Mouse (Mus musculus): ENCODE measurements around the gene Shld1. TPM values are rescaled to one million over a fixed set of nuclear protein-coding genes. Genes with fewer than 3 reads are reported as not detected.

Gene Shld1
- polyA plus RNA-seq, 1 experiment from 2014 or later = 30.8 TPM

DNA sequence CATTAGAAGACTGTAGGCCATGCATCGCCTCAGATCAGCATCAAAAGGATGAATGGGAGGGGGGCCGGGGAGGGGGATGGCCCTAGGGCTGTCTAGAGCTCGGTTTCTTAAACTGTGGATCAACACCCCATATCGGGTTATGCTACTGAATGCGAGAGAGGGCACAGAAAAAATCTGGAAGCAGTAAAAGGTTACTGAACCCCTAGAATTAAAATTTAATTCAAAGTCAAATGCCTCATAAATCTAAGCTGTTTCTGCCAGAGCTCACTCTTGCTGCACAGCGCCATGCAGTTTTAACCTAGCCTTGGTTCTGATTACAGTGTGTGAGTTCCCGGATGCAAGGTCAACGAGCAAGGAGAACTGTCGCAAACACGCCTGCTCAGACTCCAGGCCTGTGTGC lies 34.3 kb upstream of the Shld1 start:
- H3K27ac ChIP-seq (ENCODE audit: low read depth, low read length) = no peak overlapping the region
- no peaks in the 10 kb centered on the region for H3K36me3 ChIP-seq (ENCODE audit: control insufficient read depth, insufficient read depth, low read length)
- DNase-seq (ENCODE audit: low spot score) (peak; percentile 19), ATAC-seq (no peak)
- no peaks in the 10 kb centered on the region for H3K4me1 ChIP-seq (ENCODE audit: control insufficient read depth, insufficient read depth, low read length)
- WGBS = 65% methylated on average over 10 of the region's 10 CpGs
- H3K9me3 ChIP-seq (replicated peaks; ENCODE audit: control insufficient read depth, low read length) = no peaks in the 10 kb centered on the region
- H3K4me2 ChIP-seq (ENCODE audit: low read length) = no peak overlapping the region
- no peaks in the 10 kb centered on the region for H3K27me3 ChIP-seq (replicated peaks; ENCODE audit: control insufficient read depth, insufficient read depth, low read length)
- H3K4me3 ChIP-seq (ENCODE audit: low read depth, low read length) = no peak overlapping the region
- H3K9ac ChIP-seq (ENCODE audit: low read length) = no peak overlapping the region

DNA sequence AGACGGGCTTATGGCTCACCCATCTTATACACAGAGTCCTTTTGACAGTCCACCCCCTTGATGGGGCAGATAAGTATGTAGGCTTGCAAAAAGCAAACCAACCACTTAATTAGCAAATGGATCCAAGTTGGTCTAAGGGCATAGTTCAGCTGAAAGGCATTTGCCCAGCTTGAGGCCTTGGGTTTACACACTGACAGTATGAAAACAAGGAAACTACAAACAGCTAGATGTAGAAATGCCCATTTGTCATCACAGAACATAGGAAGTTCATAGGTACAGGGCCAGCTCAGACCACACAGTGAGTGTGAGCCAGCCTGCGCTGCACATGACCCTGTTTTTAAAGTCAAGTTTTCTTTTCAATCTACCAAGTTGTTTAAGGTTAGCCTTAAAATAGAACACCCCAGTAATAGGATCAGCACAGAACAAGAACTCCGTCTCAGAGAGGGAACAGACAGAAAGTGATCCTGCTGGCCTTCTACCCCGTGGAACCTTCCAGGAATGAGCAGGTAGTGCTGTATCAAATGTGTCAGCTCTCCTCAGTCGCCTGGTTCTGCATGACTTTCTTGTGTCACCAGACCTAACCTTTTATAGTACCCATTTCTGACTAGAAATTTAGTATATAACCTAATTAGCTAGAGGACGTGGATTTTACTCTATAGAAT lies 31.8 kb upstream of the Shld1 start:
- WGBS = 78% methylated on average over 6 of the region's 6 CpGs
- DNase-seq (ENCODE audit: low spot score) (no peak), ATAC-seq (no peak)
- H3K27ac ChIP-seq (ENCODE audit: low read depth, low read length) = no peak overlapping the region
- H3K4me3 ChIP-seq (ENCODE audit: low read depth, low read length) = no peak overlapping the region
- H3K4me1 ChIP-seq (ENCODE audit: control insufficient read depth, insufficient read depth, low read length) = no peaks in the 10 kb centered on the region
- H3K9ac ChIP-seq (ENCODE audit: low read length) = no peak overlapping the region
- H3K36me3 ChIP-seq (ENCODE audit: control insufficient read depth, insufficient read depth, low read length) = no peaks in the 10 kb centered on the region
- H3K4me2 ChIP-seq (ENCODE audit: low read length) = no peak overlapping the region
- H3K9me3 ChIP-seq (replicated peaks; ENCODE audit: control insufficient read depth, low read length) = no peaks in the 10 kb centered on the region
- H3K27me3 ChIP-seq (replicated peaks; ENCODE audit: control insufficient read depth, insufficient read depth, low read length) = no peaks in the 10 kb centered on the region

DNA sequence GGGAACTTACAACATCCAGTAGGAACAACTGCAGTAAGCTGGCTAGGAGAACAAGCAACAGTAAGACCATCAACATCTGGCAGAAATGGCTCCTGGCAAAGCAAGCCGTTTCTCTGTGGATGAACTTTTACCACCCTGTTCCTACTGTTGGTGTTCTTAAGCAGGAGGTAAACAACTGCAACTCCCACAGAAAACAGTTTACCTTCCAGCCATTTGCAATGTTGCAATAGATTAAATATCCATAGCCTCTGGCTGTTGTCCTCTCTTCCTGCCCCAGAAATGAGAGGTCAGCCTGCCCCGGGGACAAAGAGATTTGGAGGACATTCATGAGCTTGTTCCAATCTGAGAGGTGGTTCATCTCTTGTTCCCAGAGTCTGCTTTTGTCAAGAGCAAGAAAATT lies 29.5 kb upstream of the Shld1 start:
- H3K4me1 ChIP-seq (ENCODE audit: control insufficient read depth, insufficient read depth, low read length) = no peaks in the 10 kb centered on the region
- no peak for DNase-seq (ENCODE audit: low spot score)

DNA sequence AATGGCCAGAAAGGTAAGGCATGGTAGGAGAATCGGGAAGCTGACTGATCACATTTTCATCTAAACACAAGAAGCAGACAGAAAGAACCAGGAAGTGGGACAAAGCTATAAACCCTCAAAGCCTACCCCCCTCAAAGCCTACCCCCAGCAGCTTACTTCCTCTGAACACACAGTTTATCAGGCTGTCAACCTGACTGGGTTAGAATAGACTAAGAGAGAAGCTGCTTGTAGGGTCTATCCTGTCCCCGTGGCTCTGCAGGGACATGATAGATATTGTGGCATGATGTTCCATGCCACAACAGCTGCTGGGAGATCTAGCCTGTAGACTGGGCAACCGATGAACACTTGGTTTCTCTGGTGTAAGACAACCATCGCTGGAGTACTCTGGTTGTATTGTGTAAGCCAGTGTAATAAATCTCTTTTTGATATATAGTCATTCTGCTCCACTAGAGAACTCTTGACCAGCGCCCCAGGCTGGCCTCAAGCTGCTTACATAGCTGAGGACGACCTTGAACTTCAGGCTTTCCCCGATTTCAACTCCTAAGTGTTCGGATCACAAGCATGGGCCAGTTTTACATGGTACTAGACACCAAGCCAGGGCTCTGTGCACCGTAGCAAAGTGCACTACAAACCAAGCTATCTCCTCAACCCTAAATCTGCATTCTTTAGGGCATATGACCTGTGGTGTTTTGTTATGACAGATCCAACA lies 28.2 kb upstream of the Shld1 start:
- Histone ChIP-seq H3K36me3 (ENCODE audit: control insufficient read depth, insufficient read depth, low read length) (no peaks in the 10 kb centered on the region), H3K4me3 (ENCODE audit: low read depth, low read length) (no peak overlapping the region), H3K27ac (ENCODE audit: low read depth, low read length) (no peak overlapping the region), H3K9me3 (replicated peaks; ENCODE audit: control insufficient read depth, low read length) (no peaks in the 10 kb centered on the region), H3K4me2 (ENCODE audit: low read length) (no peak overlapping the region), H3K27me3 (replicated peaks; ENCODE audit: control insufficient read depth, insufficient read depth, low read length) (no peaks in the 10 kb centered on the region), H3K4me1 (ENCODE audit: control insufficient read depth, insufficient read depth, low read length) (no peaks in the 10 kb centered on the region), H3K9ac (ENCODE audit: low read length) (no peak overlapping the region)
- 88% methylated on average over 9 of the region's 9 CpGs for WGBS
- DNase-seq (ENCODE audit: low spot score) = no peak
- ATAC-seq = no peak

More for the DNA sequence above, 29.5 kb upstream of the Shld1 start:
- Histone ChIP-seq H3K9me3 (replicated peaks; ENCODE audit: control insufficient read depth, low read length) (no peaks in the 10 kb centered on the region), H3K9ac (ENCODE audit: low read length) (no peak overlapping the region), H3K4me2 (ENCODE audit: low read length) (no peak overlapping the region), H3K27me3 (replicated peaks; ENCODE audit: control insufficient read depth, insufficient read depth, low read length) (no peaks in the 10 kb centered on the region), H3K36me3 (ENCODE audit: control insufficient read depth, insufficient read depth, low read length) (no peaks in the 10 kb centered on the region), H3K4me3 (ENCODE audit: low read depth, low read length) (no peak overlapping the region), H3K27ac (ENCODE audit: low read depth, low read length) (no peak overlapping the region)
- ATAC-seq = no peak
- WGBS = 81% methylated on average over 2 of the region's 2 CpGs

DNA sequence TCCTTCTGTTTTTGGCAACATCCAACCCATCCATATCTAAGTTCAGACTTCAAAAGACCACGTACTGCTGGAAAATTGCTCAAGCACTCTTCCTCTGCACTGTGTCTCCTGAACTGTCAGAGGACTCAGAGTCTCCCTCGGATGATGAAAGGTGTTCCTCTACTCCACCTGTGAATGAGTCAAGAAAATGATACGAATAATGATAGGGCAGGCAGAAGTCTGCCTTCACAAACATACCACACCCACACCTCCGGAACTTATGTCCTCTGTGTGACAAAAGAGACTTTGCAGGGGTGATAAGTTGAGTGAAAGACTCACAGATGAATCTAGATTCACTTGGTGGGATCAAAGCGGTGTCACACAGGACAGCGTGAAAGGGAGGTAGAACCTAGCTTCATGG lies 17.6 kb upstream of the Shld1 start:
- Histone ChIP-seq H3K9me3 (replicated peaks; ENCODE audit: control insufficient read depth, low read length) (no peaks in the 10 kb centered on the region), H3K4me1 (ENCODE audit: control insufficient read depth, insufficient read depth, low read length) (no peaks in the 10 kb centered on the region), H3K27me3 (replicated peaks; ENCODE audit: control insufficient read depth, insufficient read depth, low read length) (no peaks in the 10 kb centered on the region), H3K4me3 (ENCODE audit: low read depth, low read length) (no peak overlapping the region), H3K9ac (ENCODE audit: low read length) (no peak overlapping the region), H3K4me2 (ENCODE audit: low read length) (no peak overlapping the region), H3K36me3 (ENCODE audit: control insufficient read depth, insufficient read depth, low read length) (no peaks in the 10 kb centered on the region), H3K27ac (ENCODE audit: low read depth, low read length) (no peak overlapping the region)
- ATAC-seq (no peak), DNase-seq (ENCODE audit: low spot score) (no peak)
- WGBS = 90% methylated on average over 6 of the region's 6 CpGs

DNA sequence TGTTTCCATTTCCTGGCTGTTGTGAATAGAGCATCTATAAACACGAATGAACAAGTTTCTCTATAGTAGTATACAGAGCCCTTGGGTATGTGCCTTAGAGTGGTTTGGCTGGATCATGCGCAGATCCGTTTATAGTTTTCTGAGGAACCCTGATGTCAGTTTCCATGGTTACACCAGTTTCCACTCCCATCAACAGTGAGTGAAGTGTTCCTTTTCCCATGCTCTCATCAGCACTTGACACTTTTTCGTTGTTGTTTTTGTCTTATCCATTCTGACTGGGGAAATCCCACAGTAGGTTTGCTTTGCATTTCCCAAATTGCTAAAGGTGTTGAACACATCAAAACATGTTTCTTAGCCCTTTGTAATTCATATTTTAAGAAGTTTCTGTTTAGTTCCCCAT lies 16.4 kb upstream of the Shld1 start:
- 74% methylated on average over 4 of the region's 4 CpGs for WGBS
- H3K4me2 ChIP-seq (ENCODE audit: low read length) = no peak overlapping the region
- no peak for ATAC-seq
- no peak overlapping the region for H3K4me3 ChIP-seq (ENCODE audit: low read depth, low read length)
- H3K27ac ChIP-seq (ENCODE audit: low read depth, low read length) = no peak overlapping the region
- no peaks in the 10 kb centered on the region for H3K4me1 ChIP-seq (ENCODE audit: control insufficient read depth, insufficient read depth, low read length)
- H3K9me3 ChIP-seq (replicated peaks; ENCODE audit: control insufficient read depth, low read length) = no peaks in the 10 kb centered on the region
- no peaks in the 10 kb centered on the region for H3K36me3 ChIP-seq (ENCODE audit: control insufficient read depth, insufficient read depth, low read length)
- H3K9ac ChIP-seq (ENCODE audit: low read length) = no peak overlapping the region
- no peak for DNase-seq (ENCODE audit: low spot score)
- no peaks in the 10 kb centered on the region for H3K27me3 ChIP-seq (replicated peaks; ENCODE audit: control insufficient read depth, insufficient read depth, low read length)

DNA sequence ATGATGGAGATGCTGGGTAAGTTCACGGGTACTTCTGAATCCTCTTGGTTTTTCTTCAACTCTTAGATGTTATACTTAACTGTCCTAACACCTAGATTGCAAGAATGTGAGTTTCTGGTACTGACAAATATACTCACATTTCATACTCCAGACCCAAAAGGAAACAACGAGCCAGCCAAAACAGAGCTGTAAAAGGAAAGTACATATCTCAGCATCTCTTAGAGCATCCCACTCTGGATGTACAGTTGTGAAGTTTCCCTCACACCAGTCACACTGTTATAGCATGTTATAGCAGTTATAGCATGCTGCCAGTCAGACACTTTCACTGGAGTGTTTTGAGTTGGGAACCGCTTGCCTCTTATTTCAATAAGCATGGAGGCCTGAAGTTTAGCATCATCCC lies 14.6 kb upstream of the Shld1 start:
- H3K4me3 ChIP-seq (ENCODE audit: low read depth, low read length) = no peak overlapping the region
- no peaks in the 10 kb centered on the region for H3K9me3 ChIP-seq (replicated peaks; ENCODE audit: control insufficient read depth, low read length)
- H3K36me3 ChIP-seq (ENCODE audit: control insufficient read depth, insufficient read depth, low read length) = no peaks in the 10 kb centered on the region
- DNase-seq (ENCODE audit: low spot score) (no peak), ATAC-seq (no peak)
- 90% methylated on average over 3 of the region's 3 CpGs for WGBS
- no peaks in the 10 kb centered on the region for H3K4me1 ChIP-seq (ENCODE audit: control insufficient read depth, insufficient read depth, low read length)
- H3K27ac ChIP-seq (ENCODE audit: low read depth, low read length) = no peak overlapping the region
- H3K4me2 ChIP-seq (ENCODE audit: low read length) = no peak overlapping the region
- H3K27me3 ChIP-seq (replicated peaks; ENCODE audit: control insufficient read depth, insufficient read depth, low read length) = no peaks in the 10 kb centered on the region
- H3K9ac ChIP-seq (ENCODE audit: low read length) = no peak overlapping the region

DNA sequence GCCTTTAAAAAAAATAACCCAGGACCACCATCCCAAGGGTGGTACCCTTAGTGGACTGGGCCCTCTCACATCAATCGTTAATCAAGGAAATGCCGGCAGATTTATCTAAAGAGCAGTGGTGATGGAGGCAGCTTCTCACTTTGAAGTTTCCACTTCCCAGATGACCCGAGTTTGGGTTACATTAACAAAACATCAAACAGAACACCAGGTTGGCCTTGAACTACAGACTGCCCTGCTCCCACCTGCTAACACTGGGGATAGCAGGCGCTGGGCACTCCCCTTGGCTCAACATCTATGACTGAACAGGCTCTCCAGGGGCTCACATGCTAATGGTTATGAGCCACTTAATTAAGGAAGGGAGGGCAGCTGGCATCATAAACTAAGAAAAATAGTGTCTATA lies 10.6 kb upstream of the Shld1 start:
- Histone ChIP-seq H3K4me1 (ENCODE audit: control insufficient read depth, insufficient read depth, low read length) (no peaks in the 10 kb centered on the region), H3K27me3 (replicated peaks; ENCODE audit: control insufficient read depth, insufficient read depth, low read length) (no peaks in the 10 kb centered on the region), H3K9me3 (replicated peaks; ENCODE audit: control insufficient read depth, low read length) (no peaks in the 10 kb centered on the region), H3K4me2 (ENCODE audit: low read length) (no peak overlapping the region), H3K4me3 (ENCODE audit: low read depth, low read length) (no peak overlapping the region), H3K9ac (ENCODE audit: low read length) (no peak overlapping the region), H3K27ac (ENCODE audit: low read depth, low read length) (no peak overlapping the region), H3K36me3 (ENCODE audit: control insufficient read depth, insufficient read depth, low read length) (no peaks in the 10 kb centered on the region)
- 80% methylated on average over 4 of the region's 4 CpGs for WGBS
- DNase-seq (ENCODE audit: low spot score) = no peak
- ATAC-seq = no peak

DNA sequence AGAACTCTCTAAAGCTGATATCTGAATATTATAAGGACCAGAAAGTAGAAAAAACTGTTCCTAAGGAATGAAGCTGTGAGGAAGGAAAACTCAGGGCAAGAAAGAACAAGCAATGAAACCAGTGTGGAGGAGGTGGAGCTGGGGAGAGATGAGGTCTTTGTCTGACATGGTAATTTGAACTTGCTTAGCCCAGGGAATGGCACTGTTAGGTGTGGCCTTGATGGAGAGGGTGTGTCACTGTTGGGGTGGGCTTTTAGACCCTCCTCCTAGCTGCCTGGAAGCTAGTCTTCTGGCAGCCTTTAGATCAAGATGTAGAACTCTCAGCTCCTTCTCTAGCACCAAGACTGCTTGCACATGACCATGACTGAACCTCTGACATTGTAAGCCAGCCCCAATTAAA lies 1.7 kb upstream of the Shld1 start:
- H3K4me2 ChIP-seq (ENCODE audit: low read length) = no peak overlapping the region

More for the DNA sequence above, 1.7 kb upstream of the Shld1 start:
- H3K36me3 ChIP-seq (ENCODE audit: control insufficient read depth, insufficient read depth, low read length) = no peaks in the 10 kb centered on the region
- H3K9me3 ChIP-seq (replicated peaks; ENCODE audit: control insufficient read depth, low read length) = no peaks in the 10 kb centered on the region
- no peak overlapping the region for H3K9ac ChIP-seq (ENCODE audit: low read length)
- peaks cover 3% of the 10 kb centered on the region for H3K4me1 ChIP-seq (ENCODE audit: control insufficient read depth, insufficient read depth, low read length)
- no peak for ATAC-seq
- DNase-seq (ENCODE audit: low spot score) = no peak
- H3K27me3 ChIP-seq (replicated peaks; ENCODE audit: control insufficient read depth, insufficient read depth, low read length) = no peaks in the 10 kb centered on the region
- H3K27ac ChIP-seq (ENCODE audit: low read depth, low read length) = no peak overlapping the region
- no peak overlapping the region for H3K4me3 ChIP-seq (ENCODE audit: low read depth, low read length)

Measured in forebrain, embryonic 14.5 days (tissue).